Mouse (Mus musculus): Measurements from ENCODE around the gene B4galnt3. TPM values are rescaled to one million over a fixed set of nuclear protein-coding genes. Genes with fewer than 3 reads are reported as not detected.

Gene B4galnt3
- polyA plus RNA-seq, 1 experiment from 2014 or later, result 0.13 TPM

GRCm38 (mm10) chr6:120190912-120191311, 103.4 kb downstream of the B4galnt3 start:
- H3K4me1 ChIP-seq, result peaks cover 26% of the 10 kb centered on the region
- WGBS, result 78% methylated on average over 4 of the region's 4 CpGs
- H3K4me3 ChIP-seq, result no peak overlapping the region
- H3K36me3 ChIP-seq, result no peaks in the 10 kb centered on the region
- no peak for ATAC-seq (ENCODE audit: low FRiP score, low read depth)
- no peak overlapping the region for H3K4me2 ChIP-seq (replicated peaks)
- H3K27me3 ChIP-seq, result peaks cover 39% of the 10 kb centered on the region
- H3K9me3 ChIP-seq, result no peaks in the 10 kb centered on the region
- H3K9ac ChIP-seq (replicated peaks), result no peak overlapping the region
- H3K27ac ChIP-seq (replicated peaks), result no peak overlapping the region

GRCm38 (mm10) chr6:120190365-120190764, 104.0 kb downstream of the B4galnt3 start:
- WGBS, result 93% methylated on average over 4 of the region's 4 CpGs
- no peak overlapping the region for H3K4me2 ChIP-seq (replicated peaks)
- no peak overlapping the region for H3K9ac ChIP-seq (replicated peaks)
- no peaks in the 10 kb centered on the region for H3K36me3 ChIP-seq
- no peaks in the 10 kb centered on the region for H3K9me3 ChIP-seq
- no peak for ATAC-seq (ENCODE audit: low FRiP score, low read depth)
- peaks cover 26% of the 10 kb centered on the region for H3K4me1 ChIP-seq
- no peak overlapping the region for H3K4me3 ChIP-seq
- H3K27me3 ChIP-seq, result peaks cover 40% of the 10 kb centered on the region
- no peak overlapping the region for H3K27ac ChIP-seq (replicated peaks)

- H3K4me3 ChIP-seq, result no peak overlapping the region
- WGBS, result 88% methylated on average over 5 of the region's 5 CpGs
- no peak for ATAC-seq (ENCODE audit: low FRiP score, low read depth)
- H3K27me3 ChIP-seq, result peaks cover 30% of the 10 kb centered on the region; the same call in 1 of the 2 replicates
- no peak overlapping the region for H3K9ac ChIP-seq (replicated peaks)
- no peaks in the 10 kb centered on the region for H3K36me3 ChIP-seq
- H3K9me3 ChIP-seq, result no peaks in the 10 kb centered on the region
- H3K27ac ChIP-seq (replicated peaks), result no peak overlapping the region
- H3K4me1 ChIP-seq, result peaks cover 26% of the 10 kb centered on the region
- no peak overlapping the region for H3K4me2 ChIP-seq (replicated peaks)
Measured at GRCm38 (mm10) chr6:120189287-120189686, 105.1 kb downstream of the B4galnt3 start.

GRCm38 (mm10) chr6:120188376-120189235, 105.8 kb downstream of the B4galnt3 start:
- peaks cover 27% of the 10 kb centered on the region; the same call in 1 of the 2 replicates for H3K27me3 ChIP-seq
- H3K36me3 ChIP-seq, result no peaks in the 10 kb centered on the region
- 0 out of 2 replicates have a peak overlapping the region, but pooled peaks have one; percentile 20 for H3K27ac ChIP-seq (replicated peaks)
- no peaks in the 10 kb centered on the region for H3K9me3 ChIP-seq
- ATAC-seq (ENCODE audit: low FRiP score, low read depth), result peak; percentile 53; the same call in 1 of the 2 replicates
- H3K4me2 ChIP-seq (replicated peaks), result peak overlapping the region; percentile 43
- 0 out of 2 replicates have a peak overlapping the region, but pooled peaks have one; percentile 28 for H3K9ac ChIP-seq (replicated peaks)
- H3K4me1 ChIP-seq, result peaks cover 26% of the 10 kb centered on the region
- 13% methylated on average over 24 of the region's 24 CpGs for WGBS
- H3K4me3 ChIP-seq, result peak overlapping the region; percentile 6; the same call in 1 of the 2 replicates

GRCm38 (mm10) chr6:120187587-120188176, 106.7 kb downstream of the B4galnt3 start:
- Histone ChIP-seq H3K9me3 (no peaks in the 10 kb centered on the region), H3K4me2 (replicated peaks) (peak overlapping the region; percentile 43), H3K27ac (replicated peaks) (no peak overlapping the region), H3K27me3 (0 out of 2 replicates have a peak, but pooled peaks cover 22% of the 10 kb centered on the region), H3K36me3 (no peaks in the 10 kb centered on the region), H3K9ac (replicated peaks) (no peak overlapping the region), H3K4me3 (peak overlapping the region; percentile 3; the same call in 1 of the 2 replicates), H3K4me1 (peaks cover 23% of the 10 kb centered on the region)
- ATAC-seq (ENCODE audit: low FRiP score, low read depth), result no peak
- WGBS, result 14% methylated on average over 18 of the region's 18 CpGs

GRCm38 (mm10) chr6:120186594-120186993, 107.8 kb downstream of the B4galnt3 start:
- Histone ChIP-seq H3K4me3 (no peak overlapping the region), H3K4me1 (peaks cover 17% of the 10 kb centered on the region), H3K9ac (replicated peaks) (no peak overlapping the region), H3K4me2 (replicated peaks) (no peak overlapping the region), H3K36me3 (no peaks in the 10 kb centered on the region), H3K27me3 (0 out of 2 replicates have a peak, but pooled peaks cover 22% of the 10 kb centered on the region), H3K27ac (replicated peaks) (no peak overlapping the region), H3K9me3 (no peaks in the 10 kb centered on the region)
- 57% methylated on average over 3 of the region's 3 CpGs for WGBS
- ATAC-seq (ENCODE audit: low FRiP score, low read depth), result no peak

- 45% methylated on average over 7 of the region's 7 CpGs for WGBS
- ATAC-seq (ENCODE audit: low FRiP score, low read depth), result no peak
- Histone ChIP-seq H3K9ac (replicated peaks) (no peak overlapping the region), H3K9me3 (no peaks in the 10 kb centered on the region), H3K4me1 (peaks cover 17% of the 10 kb centered on the region), H3K4me3 (no peak overlapping the region), H3K36me3 (no peaks in the 10 kb centered on the region), H3K4me2 (replicated peaks) (no peak overlapping the region), H3K27me3 (0 out of 2 replicates have a peak, but pooled peaks cover 22% of the 10 kb centered on the region), H3K27ac (replicated peaks) (no peak overlapping the region)
Measured at GRCm38 (mm10) chr6:120185756-120186155, 108.6 kb downstream of the B4galnt3 start.

- H3K4me3 ChIP-seq, result no peak overlapping the region
- no peak for ATAC-seq (ENCODE audit: low FRiP score, low read depth)
- H3K9ac ChIP-seq (replicated peaks), result no peak overlapping the region
Measured at GRCm38 (mm10) chr6:120185012-120185730, 109.2 kb downstream of the B4galnt3 start.

GRCm38 (mm10) chr6:120183771-120184170, 110.6 kb downstream of the B4galnt3 start:
- Histone ChIP-seq H3K4me3 (no peak overlapping the region), H3K9ac (replicated peaks) (no peak overlapping the region), H3K4me2 (replicated peaks) (no peak overlapping the region), H3K36me3 (no peaks in the 10 kb centered on the region), H3K4me1 (peaks cover 14% of the 10 kb centered on the region), H3K27ac (replicated peaks) (no peak overlapping the region), H3K27me3 (0 out of 2 replicates have a peak, but pooled peaks cover 22% of the 10 kb centered on the region), H3K9me3 (no peaks in the 10 kb centered on the region)
- 94% methylated on average over 4 of the region's 4 CpGs for WGBS
- no peak for ATAC-seq (ENCODE audit: low FRiP score, low read depth)

More at GRCm38 (mm10) chr6:120185012-120185730, 109.2 kb downstream of the B4galnt3 start:
- 0 out of 2 replicates have a peak, but pooled peaks cover 22% of the 10 kb centered on the region for H3K27me3 ChIP-seq
- 91% methylated on average over 12 of the region's 12 CpGs for WGBS
- no peak overlapping the region for H3K27ac ChIP-seq (replicated peaks)
- peaks cover 17% of the 10 kb centered on the region for H3K4me1 ChIP-seq
- no peaks in the 10 kb centered on the region for H3K36me3 ChIP-seq
- no peaks in the 10 kb centered on the region for H3K9me3 ChIP-seq
- no peak overlapping the region for H3K4me2 ChIP-seq (replicated peaks)

- H3K4me3 ChIP-seq, result no peak overlapping the region
- no peak overlapping the region for H3K4me2 ChIP-seq (replicated peaks)
- no peaks in the 10 kb centered on the region for H3K36me3 ChIP-seq
- no peaks in the 10 kb centered on the region for H3K4me1 ChIP-seq
- H3K9ac ChIP-seq (replicated peaks), result no peak overlapping the region
- H3K9me3 ChIP-seq, result no peaks in the 10 kb centered on the region
- no peak for ATAC-seq (ENCODE audit: low FRiP score, low read depth)
- 97% methylated on average over 5 of the region's 5 CpGs for WGBS
- no peak overlapping the region for H3K27ac ChIP-seq (replicated peaks)
- 0 out of 2 replicates have a peak, but pooled peaks cover 13% of the 10 kb centered on the region for H3K27me3 ChIP-seq
Measured at GRCm38 (mm10) chr6:120182160-120182559, 112.2 kb downstream of the B4galnt3 start.

- H3K9ac ChIP-seq (replicated peaks), result no peak overlapping the region
- no peaks in the 10 kb centered on the region for H3K27me3 ChIP-seq
- no peak for ATAC-seq (ENCODE audit: low FRiP score, low read depth)
- H3K4me3 ChIP-seq, result no peak overlapping the region
- no peaks in the 10 kb centered on the region for H3K4me1 ChIP-seq
- H3K4me2 ChIP-seq (replicated peaks), result no peak overlapping the region
- no peaks in the 10 kb centered on the region for H3K36me3 ChIP-seq
- no peaks in the 10 kb centered on the region for H3K9me3 ChIP-seq
- H3K27ac ChIP-seq (replicated peaks), result no peak overlapping the region
- 73% methylated on average over 4 of the region's 4 CpGs for WGBS
Measured at GRCm38 (mm10) chr6:120180492-120180891, 113.9 kb downstream of the B4galnt3 start.
